Mouse (Mus musculus) lung, postnatal 10 days (tissue): ENCODE measurements at regions not wholly inside any gene's neighbourhood (a gene's known extent, or its start where the extent isn't known, plus 50 kb on each side); places are given as distances from the start of the nearest gene placed in this dataset.

Experiments used
- DNase-seq: peaks from one replicate; pipeline ENCODE4 v3.0.0; 2021

GRCm38 (mm10) chr14:85965139-85965538 lies 1175.9 kb downstream of the Diaph3 start:
- no peak for DNase-seq

- no peak for DNase-seq
These were observed 1195.2 kb downstream of the Diaph3 start for GRCm38 (mm10) chr14:85945707-85946313.

- no peak for DNase-seq
These were observed 1198.2 kb downstream of the Diaph3 start for GRCm38 (mm10) chr14:85942792-85943191.

GRCm38 (mm10) chr14:85940585-85940984 lies 1200.5 kb downstream of the Diaph3 start:
- no peak for DNase-seq

- DNase-seq: no peak
These were observed 1205.9 kb downstream of the Diaph3 start for GRCm38 (mm10) chr14:85935091-85935490.

- no peak for DNase-seq
These were observed 1210.6 kb downstream of the Diaph3 start for GRCm38 (mm10) chr14:85930387-85930786.

GRCm38 (mm10) chr14:85918894-85919293 lies 1222.1 kb downstream of the Diaph3 start:
- peak; percentile 1 for DNase-seq

- no peak for DNase-seq
These were observed 1225.3 kb downstream of the Diaph3 start for GRCm38 (mm10) chr14:85915761-85916160.

GRCm38 (mm10) chr14:85897890-85898289 lies 1243.1 kb downstream of the Diaph3 start:
- DNase-seq: no peak

GRCm38 (mm10) chr14:85861371-85861951 lies 1279.6 kb downstream of the Diaph3 start:
- DNase-seq: no peak

GRCm38 (mm10) chr14:85849490-85849889 lies 1291.5 kb downstream of the Diaph3 start:
- DNase-seq: no peak

- DNase-seq: no peak
These were observed 1305.5 kb downstream of the Diaph3 start for GRCm38 (mm10) chr14:85835494-85835893.

- DNase-seq: no peak
These were observed 1326.1 kb downstream of the Diaph3 start for GRCm38 (mm10) chr14:85814920-85815319.

- DNase-seq: no peak
These were observed 1341.0 kb downstream of the Pcdh17 start for GRCm38 (mm10) chr14:85784386-85784785.

- DNase-seq: no peak
These were observed 1327.3 kb downstream of the Pcdh17 start for GRCm38 (mm10) chr14:85770636-85771035.

GRCm38 (mm10) chr14:85768301-85768700 lies 1324.9 kb downstream of the Pcdh17 start:
- no peak for DNase-seq

GRCm38 (mm10) chr14:85757343-85757742 lies 1314.0 kb downstream of the Pcdh17 start:
- DNase-seq: no peak

- DNase-seq: no peak
These were observed 1295.2 kb downstream of the Pcdh17 start for GRCm38 (mm10) chr14:85738567-85738966.
